Mouse (Mus musculus) retina, postnatal 7 days (tissue): ENCODE data around the gene Brd7.

Source experiments
- DNase-seq: peaks from one replicate; pipeline ENCODE4 v3.0.0-alpha.2; 2012; ENCODE audit warnings: low read depth, low spot score

Brd7 gene

DNA sequence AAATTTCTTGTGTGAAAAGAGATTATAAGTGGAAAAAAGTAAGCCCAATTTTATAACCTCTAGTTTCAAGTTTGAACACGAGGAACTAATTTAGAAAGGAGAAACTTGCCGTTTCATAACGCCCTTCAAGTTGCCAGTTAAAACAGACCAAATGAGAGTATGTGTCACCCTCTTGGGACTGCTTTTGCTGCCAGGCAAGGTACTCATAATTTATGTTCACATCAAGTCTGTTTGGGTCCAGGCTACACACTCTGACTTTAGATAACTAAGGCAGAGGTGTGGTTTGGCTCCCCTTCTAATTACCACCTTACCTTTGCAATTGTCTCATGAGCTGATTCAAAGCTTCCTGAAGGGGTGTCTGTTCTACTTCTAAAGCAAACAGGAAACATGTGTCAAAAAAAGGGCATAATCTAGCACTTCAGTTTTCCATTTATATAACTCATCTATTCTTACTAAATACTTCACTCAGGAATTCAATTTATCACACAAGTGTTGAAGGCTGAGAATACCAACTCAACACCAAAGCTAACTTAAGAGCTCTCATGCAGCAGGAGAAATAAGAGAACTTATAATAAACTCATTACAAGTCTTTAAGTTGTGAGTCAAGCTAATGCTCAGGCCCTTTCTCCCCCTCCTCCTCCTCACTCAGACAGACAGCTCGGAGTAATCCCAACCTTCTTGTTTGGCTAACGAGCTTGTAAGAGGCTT, 4.6 kb downstream of the Brd7 start:
- peak; percentile 47 for DNase-seq

DNA sequence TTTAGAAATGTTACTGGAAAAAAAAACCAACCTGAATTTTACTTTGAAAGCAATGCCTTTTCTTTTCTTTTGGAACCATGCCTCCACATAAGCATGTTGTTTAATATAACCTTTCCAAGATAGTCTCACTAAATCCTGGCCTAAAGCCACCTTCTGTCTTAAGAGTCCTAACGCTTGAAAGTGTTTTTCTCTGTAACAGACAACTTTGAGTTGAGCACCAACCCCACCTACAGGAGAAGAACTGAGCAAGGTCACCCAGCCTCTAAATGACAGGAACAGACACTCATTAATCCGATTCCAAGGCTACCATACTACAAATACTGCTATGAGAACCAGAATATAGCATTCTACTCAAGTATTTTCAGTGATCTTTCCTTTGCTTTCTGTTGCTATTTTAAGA, 12.9 kb downstream of the Brd7 start:
- DNase-seq: no peak

DNA sequence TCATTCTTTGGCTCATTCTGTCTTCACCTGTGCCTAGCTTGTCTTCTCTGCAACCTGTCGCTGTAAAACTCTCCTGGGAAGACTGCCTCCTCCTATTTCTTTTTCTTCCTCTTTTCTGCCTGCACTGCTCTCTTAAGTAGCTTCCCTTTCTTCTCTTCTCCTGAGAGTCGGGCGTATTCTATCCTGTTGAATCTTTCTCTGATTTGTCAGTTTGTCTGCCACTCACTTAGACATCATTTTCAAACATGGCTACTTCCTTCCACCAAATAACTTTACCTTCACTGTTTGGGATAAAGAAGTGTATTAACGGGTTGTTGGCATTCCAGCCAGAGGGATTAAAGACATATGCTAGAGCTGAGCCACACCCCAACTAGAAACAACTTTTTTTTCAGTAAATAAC, 20.0 kb downstream of the Brd7 start:
- DNase-seq: no peak

DNA sequence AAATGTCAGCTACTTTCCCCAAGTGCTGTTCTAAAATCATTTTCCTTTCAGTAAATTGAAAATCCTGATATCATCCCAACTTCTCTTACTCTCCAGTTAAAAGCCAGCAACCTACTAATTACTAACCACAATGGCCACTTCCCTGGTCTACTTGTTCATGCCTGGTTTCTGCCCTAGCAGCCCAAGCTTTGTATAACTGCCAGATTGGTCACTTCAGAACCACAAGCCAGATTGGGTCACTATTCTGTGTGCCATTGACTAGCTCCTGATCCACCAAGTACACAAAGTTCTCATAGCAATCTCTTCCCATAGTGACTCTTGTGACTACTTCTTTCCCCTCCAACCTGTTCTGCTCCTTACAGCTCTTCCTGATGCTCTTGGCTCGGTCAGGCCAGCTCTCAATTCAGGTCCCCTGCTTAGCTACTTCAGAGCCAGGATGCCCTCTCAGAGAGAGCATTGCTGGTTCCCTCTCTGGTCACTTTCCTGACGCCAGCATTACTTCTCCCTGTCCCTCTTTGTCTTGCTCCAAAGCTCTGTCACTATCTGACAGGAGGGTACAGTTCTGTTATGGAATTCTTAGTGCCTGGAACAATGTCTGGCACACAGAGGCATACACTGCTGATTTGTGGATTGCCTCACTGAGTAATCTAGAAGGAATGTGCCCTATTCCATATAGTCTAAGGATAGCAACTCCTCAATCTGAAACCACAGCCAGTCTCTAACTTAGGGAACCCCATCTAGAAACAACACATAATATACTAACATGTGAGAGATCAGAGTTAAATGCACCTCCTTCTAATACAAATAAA, 21.9 kb downstream of the Brd7 start:
- DNase-seq: no peak

DNA sequence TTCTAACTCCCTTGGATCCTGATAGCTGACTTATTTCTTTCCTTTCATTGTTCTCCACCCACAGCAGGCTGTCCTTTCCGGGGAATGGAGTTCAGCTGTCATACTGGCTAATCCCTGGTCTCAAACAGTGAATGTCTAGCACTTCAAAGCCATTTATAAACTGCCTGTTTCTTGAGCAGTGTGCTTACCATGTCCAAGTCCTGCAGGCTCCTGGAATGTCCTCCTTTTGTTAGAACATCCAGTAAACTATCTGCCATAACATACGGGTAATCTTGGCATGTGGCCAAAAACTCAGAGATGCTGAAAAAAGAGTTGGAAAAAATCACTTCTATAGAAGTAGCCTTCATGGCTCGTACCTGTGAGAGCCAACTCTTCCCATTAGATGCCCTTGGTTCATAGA, 22.8 kb downstream of the Brd7 start:
- no peak for DNase-seq

DNA sequence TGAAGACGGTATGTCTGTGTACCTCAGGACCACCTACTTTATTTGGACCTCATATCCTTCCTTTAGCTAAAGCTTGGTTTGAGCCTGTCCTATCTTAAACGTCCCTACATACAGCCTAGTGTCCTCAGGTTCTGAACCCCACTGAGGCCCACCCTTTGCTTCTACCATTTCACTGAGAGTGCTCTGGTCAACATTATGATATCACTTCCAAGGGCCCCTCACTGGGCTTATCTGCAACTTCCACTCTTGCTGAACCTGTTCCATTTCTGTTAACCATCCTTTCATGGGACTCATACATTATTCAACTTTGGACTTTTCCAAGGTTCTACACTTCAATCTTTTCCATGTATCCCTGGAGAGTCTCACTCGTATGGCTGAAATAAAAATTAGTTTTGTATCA, 27.0 kb downstream of the Brd7 start:
- DNase-seq: no peak

DNA sequence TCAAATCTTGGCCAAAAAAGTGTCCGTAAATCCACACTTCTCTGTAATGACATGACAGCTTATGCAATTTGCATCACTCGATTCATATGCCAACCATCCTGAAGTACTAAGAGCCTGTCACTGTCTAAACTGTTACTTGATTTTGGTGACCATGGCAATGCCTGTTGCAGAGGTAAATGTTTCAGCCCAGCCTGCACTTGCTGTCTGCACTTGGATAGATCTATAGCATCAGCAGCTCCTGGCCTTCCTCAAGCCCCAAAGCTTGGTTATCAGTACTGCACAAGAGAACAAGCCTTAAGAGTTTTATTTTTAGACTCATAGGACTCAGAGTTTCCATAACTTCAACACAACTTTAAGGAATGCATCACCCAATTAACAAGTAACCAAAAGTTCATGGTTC, 27.6 kb downstream of the Brd7 start:
- DNase-seq: no peak

DNA sequence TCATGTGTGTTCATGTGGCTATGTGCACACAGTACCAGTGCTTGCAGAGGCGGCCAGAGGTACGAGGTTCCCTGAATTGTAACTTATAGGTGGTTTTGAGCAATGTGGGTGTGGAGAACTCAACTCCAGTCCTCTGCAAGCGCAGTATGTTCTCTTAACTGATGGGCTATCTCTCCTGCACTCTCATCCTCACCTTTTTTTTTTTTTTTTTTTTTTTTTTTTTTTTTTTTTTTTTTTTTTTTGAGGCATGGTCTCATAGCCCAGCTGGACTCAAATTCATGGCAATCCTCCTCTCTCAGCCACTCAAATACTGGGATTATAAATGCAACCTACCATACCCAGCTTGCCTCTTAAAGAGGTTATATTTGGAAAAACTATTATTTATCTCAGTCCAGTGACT, 31.2 kb downstream of the Brd7 start:
- DNase-seq: no peak

DNA sequence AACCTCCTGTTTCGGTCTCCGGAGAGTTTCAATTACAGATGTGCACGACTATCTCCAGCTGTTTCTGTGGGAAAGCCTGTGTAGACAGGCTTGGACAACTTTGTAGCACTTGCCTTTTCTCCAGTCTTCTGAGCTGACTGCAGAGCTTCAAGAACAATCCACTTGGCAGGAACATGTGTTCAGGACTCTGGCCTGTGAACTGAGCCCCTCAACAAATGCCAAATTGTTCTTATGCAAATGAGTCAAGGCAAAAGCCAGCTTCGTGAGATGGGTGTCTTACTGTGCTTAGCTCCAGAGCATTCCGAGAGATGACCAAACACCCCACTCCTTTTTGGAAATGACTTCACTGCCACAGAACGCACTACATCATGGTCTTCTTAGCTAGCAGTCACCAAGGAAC, 33.3 kb downstream of the Brd7 start:
- no peak for DNase-seq

DNA sequence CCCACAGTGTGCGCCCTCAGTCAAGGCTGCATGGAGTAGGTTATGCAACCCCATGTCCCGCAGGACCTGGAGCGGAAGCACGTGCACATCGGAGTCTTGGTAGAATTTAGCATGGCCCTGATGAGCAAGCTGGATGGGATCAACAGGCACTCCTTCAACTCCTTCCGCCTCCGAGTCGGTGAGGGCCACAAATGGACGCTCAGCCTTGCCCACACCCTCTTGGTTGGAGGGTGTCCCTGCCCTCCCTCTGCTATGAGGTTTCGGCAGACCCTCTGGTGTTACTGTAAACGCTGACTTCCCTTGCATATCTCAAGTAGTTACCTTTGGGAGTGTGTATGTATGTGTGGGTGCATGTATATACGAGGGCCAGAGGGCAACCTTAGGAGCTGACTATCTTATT, 35.7 kb downstream of the Brd7 start:
- no peak for DNase-seq

DNA sequence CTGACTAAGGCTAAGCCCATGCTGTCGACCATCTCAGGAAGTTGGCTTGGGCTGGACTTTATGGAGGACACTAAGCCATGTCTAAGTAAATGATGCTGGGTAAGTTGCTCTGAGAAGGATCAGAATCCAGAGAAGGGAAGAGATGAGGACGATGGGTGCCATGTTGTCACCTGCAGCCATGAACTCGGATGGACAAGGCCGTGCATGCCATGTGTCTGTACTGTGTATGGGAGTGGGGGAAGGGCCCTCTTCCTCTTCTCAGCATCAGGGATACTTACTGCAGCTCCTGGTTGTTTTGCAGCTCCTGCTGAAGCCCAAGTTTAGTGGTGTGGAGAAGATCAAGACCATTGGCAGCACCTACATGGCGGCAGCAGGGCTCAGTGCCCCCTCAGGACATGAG, 36.2 kb downstream of the Brd7 start:
- DNase-seq: no peak

DNA sequence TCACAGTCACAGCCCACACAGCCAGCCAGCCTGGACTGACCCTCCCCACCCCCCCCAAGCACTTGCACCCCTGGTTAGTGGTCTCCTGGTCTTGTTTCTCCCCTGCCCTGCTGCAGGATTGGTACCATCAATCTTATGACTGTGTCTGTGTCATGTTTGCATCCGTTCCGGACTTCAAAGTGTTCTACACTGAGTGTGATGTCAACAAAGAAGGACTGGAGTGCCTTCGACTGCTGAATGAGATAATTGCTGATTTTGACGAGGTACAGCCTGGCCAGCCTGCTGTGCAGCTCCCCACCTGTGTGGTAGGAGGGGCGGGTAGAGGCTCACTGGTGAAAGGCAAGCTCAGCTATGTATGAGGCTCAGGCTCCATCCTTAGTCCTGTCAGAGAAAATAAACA, 36.7 kb downstream of the Brd7 start:
- no peak for DNase-seq

DNA sequence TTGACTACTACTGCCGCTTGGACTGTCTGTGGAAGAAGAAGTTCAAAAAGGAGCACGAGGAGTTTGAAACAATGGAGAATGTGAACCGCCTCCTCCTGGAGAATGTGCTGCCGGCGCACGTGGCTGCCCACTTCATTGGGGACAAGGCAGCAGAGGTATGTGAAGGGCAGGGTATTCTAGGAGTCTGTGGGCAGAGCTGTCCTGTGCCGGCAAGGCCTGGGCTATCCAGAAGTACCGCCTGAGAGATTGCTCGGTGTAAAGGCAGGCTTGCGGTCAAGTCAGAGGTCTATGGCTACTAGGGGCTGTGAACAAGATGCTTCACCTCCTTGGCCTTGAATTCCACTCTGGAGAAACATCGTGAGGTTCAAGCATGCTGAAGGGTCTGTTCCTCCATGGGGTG, 37.2 kb downstream of the Brd7 start:
- no peak for DNase-seq

DNA sequence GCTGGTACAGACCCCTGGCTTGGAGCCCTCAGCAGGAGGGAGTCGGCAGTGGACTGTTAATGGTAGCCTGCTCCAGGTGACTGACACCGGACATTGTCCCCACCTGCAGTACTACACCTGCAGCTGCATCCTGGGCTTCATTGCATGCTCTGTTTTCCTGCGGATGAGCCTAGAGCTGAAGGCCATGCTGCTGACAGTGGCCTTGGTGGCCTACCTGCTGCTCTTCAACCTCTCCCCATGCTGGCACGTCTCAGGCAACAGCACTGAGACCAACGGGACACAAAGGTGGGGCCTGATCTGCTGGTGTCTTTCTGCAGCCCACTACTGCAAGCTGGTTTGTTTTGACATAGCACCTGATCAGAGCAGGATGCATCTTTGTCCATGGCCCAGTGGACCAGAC, 38.5 kb downstream of the Brd7 start:
- no peak for DNase-seq

DNA sequence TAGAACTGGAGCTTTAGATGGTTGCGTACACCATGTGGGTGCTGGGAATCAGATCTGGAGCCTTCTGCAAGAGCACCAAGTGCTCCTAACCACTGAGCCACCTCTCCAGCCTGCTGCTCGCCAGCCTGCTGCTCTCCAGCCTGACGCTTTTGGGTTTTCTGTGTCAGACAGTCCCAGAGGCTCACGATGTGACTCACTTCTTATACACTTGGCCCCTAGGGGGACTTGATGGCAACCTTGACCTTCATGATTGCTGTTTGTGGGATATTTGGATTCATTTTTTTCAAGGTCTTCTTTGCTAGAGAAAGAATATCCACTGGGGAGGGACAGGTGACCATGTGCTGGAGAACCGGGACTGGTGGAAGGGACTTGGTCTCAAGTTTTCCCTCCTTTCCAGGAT, 40.6 kb downstream of the Brd7 start:
- no peak for DNase-seq

DNA sequence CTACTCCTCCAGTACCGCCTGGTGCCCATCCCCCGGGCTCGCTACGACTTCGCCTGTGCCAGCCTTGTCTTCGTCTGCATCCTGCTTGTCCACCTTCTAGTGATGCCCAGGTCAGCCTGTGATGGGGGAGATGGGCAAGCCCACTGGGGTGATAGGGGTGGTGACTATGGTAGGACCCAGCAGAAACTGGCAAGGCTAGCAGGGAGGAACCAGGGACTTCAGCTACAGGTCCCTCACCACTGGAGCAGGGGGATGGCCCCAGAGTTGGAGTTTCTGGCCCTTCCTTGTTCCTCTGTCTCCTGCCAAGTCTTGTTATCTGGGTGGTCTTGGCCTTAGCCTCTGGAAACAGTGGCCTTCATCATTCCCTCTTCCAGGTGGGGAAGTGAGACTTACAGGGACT, 41.9 kb downstream of the Brd7 start:
- DNase-seq: no peak

DNA sequence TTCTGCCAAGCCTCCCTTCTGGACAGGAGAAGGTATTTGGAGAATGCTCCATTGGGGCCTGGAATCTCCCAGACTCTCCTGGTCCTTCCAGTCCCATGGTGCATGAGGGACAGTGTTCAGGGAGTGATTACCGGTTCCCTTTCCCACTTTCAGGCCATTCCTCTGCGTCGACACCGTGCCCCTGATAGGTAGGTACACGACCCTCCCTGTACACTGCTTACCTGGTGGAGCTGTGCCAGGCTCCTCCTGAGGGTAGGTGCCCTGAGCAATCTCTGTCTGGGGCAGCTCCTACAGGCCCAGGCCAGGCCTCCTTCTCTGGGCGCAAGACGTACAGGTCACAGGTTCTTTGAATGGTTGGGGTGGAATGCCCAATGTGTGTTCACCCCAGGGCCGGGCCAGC, 43.8 kb downstream of the Brd7 start:
- no peak for DNase-seq

DNA sequence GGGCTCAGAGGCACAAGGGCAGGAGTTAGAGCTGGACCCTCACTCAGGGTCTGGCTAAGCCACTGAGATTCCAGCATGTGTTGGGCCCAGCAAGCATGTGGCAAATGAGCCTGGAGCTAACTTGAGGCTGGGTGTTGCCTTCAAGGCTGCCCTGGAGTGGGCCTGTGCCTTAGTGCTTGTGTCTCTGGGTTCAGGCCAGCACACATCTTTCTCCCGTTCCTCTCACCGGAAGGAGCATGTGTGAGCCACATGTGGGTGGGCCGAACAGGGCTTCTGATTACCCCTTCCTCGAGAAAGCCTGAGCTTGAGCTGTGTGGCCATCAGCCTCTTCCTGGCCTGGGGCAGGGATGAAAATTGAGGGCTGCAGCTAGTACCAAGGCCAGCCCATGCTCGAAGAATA, 44.7 kb downstream of the Brd7 start:
- DNase-seq: no peak

DNA sequence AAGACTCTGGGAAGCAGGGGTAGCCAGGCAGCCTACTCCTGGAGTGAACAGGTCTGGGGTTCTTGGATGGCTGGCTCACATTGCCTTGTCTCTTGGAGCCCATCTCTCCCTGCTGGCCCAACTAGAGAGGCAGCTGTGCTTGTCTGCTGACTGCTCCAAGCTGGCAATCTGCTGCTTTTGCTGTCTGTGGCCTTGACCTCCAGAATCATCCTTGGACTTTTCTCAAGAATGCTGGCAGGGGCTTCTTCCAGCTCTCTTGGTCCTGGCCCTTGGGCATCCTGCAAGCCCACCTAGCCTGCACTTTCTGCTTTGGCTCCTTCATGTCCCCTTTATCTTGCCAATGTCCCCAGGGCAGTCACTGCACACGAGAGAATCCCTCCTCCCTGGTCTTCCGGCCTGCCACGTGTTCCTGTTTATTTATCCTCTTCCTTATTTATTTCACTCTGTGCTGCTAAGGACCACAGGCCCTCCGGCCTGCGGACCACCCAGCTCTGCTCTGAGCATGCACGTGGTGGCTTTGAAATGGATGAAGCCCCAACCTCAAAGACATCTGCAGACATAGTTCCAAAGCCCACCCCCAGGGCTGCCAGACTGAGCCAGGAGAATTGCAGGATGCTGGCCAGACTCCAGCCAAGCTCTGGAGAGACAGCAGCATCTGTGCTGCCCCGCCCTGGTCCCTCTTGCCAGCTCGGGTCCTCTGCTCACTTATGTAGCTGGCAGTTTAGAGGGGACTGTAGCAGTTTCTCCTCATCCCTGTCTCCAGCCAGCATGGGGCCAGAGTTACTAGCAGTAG, 45.7 kb downstream of the Brd7 start:
- DNase-seq: no peak

DNA sequence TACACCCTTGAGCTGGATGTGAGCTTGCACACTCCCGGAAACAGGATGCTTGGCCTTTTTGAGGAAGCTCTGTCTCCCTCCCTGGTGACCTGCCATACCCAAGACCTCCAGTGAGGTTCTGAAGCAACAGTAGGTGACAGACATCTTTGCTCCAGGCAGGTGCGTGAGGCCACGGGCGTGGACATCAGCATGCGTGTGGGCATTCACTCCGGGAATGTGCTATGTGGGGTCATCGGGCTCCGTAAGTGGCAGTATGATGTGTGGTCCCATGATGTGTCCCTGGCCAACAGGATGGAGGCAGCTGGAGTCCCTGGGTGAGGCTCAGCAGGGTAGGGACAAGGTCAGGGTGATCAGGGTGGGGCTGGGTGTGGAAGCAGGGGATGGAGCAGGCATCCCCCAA, 46.7 kb downstream of the Brd7 start:
- DNase-seq: no peak

DNA sequence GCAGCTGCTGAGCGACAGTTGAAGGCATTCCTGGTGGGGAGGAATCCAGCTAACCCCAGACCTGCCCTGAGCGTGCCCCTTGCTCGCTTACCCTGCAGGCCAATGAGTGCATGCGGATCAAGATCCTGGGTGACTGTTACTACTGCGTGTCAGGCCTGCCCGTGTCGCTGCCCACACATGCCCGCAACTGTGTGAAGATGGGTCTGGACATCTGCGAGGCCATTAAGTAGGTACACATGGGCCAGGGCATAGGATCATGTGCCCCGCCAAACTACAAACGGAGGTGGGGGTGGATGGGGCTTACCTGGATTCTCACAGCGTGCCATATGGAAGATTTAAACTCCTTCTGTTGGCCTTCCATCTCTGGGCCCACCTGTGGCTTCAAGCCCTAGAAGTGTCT, 48.0 kb downstream of the Brd7 start:
- no peak for DNase-seq

DNA sequence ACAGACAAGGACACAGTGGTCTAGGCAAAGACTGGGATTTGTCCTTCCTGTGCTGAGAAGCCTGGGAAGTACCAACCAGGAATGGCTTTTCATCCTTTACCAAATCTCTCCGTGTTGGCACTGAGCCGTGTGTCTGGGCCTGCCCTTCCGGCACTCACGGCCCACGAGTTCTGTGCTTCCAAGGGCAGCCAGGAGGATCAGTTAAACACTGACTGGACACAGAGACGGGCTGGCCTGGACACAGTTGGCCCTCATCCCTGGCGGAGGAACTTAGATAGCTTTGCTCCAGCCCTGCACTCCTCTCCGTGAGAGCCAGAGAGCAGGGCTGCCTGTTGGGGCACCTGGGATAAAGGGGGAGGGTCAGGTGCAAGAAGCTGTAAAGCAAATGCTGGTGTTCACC, 49.0 kb downstream of the Brd7 start:
- no peak for DNase-seq

DNA sequence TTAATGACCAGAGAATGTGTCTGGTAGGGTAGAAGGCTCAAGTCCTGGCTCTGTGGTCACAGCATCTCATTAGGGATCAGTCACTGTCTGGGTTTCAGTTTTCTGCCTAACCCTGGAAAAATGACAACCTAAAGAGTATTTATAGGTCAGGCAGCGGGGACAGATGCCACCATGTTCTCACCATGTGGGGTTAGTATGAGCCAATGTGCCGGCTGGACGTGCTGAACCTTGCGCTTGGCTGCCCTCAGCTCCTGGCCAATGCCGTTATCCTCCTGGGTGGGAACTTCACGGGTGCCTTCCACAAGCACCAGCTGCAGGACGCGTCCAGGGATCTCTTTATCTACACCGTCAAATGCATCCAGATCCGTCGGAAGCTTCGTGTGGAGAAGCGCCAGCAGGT, 51.7 kb downstream of the Brd7 start:
- no peak for DNase-seq
